16 mouse cellular contexts compared by ENCODE assay signal in the genomic region with DNA sequence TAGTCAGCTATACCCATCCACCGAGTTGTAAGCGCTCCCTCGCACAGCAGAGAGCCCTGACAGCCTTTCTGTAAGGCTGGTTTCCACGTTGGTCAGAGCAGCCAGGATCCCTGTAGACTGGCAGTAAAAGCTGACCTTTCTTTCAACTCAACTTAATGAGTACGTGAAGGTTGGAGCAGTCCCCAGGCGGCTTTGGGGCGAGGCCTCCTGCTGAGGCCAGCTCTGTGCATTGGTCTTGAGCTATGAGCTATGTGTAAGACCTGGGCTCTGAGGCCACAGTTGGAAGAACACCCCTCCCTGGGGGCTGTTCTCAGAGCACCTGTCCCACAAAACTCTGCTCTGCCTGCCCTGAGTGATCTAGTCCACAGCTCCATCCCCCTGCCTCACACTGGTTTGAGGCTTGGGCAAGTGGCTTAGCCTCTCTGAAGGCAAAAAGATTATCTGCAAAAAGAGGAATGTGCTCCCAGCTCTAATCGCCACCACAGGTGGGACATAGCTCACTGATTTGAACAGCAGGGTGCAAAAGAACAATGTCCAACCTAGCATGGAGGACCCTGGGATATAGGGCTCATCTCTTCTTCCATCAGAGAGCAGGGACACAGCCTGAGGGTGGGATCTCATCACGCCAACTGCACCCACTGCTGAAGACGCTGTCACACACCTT.
DNase-seq lines count a peak whose midpoint lies in the region; ATAC-seq lines count a peak whose summit lies in the region.
"Had no signal": no experiment of that assay in that cellular context is flagged by ENCODE, and none has a peak within 500 bp of the region (broad histone marks: within the 10 kb centered on the region; RNA-seq: fewer than 3 reads in every experiment).

No protein-coding gene starts in this region.

- ATAC-seq in heart, embryonic 12.5 days (ENCODE audit: insufficient number of reproducible peaks, low FRiP score): no peak
- peak; percentile 5; the same call in 1 of the 2 replicates for ATAC-seq in kidney, embryonic 15.5 days (replicated peaks; ENCODE audit: low FRiP score)
- ATAC-seq in limb, embryonic 13.5 days (ENCODE audit: low FRiP score, low read depth): peak; percentile 38; the same call in 1 of the 2 replicates
- ATAC-seq: liver, postnatal 0 days had no signal

- no peak for DNase-seq in heart, postnatal 10 days
- peak; percentile 78 for DNase-seq in ZHBTc4 (ENCODE audit: low read depth, low spot score)
- no peak for DNase-seq in cerebellum, postnatal 4 days (ENCODE audit: low spot score in 2 of 2)
- DNase-seq in right cerebral cortex, postnatal 14 days: no peak
- no peak for DNase-seq in thymus, postnatal 25 days
- DNase-seq: cerebellum, adult 18-20 months; gastrocnemius, postnatal 36 days; liver, postnatal 0 days; thymus, postnatal 36 days had no signal

- no peak overlapping the region for H3K4me3 ChIP-seq in heart, embryonic 12.5 days
- no peak overlapping the region for H3K4me3 ChIP-seq in kidney, embryonic 15.5 days (replicated peaks)
- no peak overlapping the region for H3K4me3 ChIP-seq in limb, embryonic 13.5 days
- H3K4me3 ChIP-seq: hindbrain, embryonic 15.5 days; limb, embryonic 15.5 days; midbrain, embryonic 10.5 days; neural tube, embryonic 15.5 days had no signal

- no peaks in the 10 kb centered on the region for H3K9me3 ChIP-seq in heart, embryonic 12.5 days (replicated peaks)
- H3K9me3 ChIP-seq in kidney, embryonic 15.5 days (replicated peaks): no peaks in the 10 kb centered on the region
- no peaks in the 10 kb centered on the region for H3K9me3 ChIP-seq in limb, embryonic 13.5 days
- H3K9me3 ChIP-seq: hindbrain, embryonic 15.5 days; limb, embryonic 15.5 days; midbrain, embryonic 10.5 days; neural tube, embryonic 15.5 days had no signal

- peaks cover 37% of the 10 kb centered on the region for H3K4me1 ChIP-seq in heart, embryonic 12.5 days (replicated peaks)
- peaks cover 55% of the 10 kb centered on the region for H3K4me1 ChIP-seq in kidney, embryonic 15.5 days
- peaks cover 42% of the 10 kb centered on the region for H3K4me1 ChIP-seq in limb, embryonic 13.5 days
- H3K4me1 ChIP-seq: neural tube, embryonic 15.5 days had no signal

- no peak overlapping the region for H3K27ac ChIP-seq in heart, embryonic 12.5 days (ENCODE audit: poor library complexity, severe bottlenecking)
- H3K27ac ChIP-seq in kidney, embryonic 15.5 days: peak overlapping the region; percentile 80
- H3K27ac ChIP-seq in limb, embryonic 13.5 days: no peak overlapping the region; the same call in 1 of the 2 replicates
- H3K27ac ChIP-seq: hindbrain, embryonic 15.5 days; limb, embryonic 15.5 days; midbrain, embryonic 10.5 days; neural tube, embryonic 15.5 days had no signal

- H3K9ac ChIP-seq in heart, embryonic 12.5 days: 0 out of 2 replicates have a peak overlapping the region, but pooled peaks have one; percentile 5
- H3K9ac ChIP-seq in kidney, embryonic 15.5 days: no peak overlapping the region
- no peak overlapping the region; the same call in 1 of the 2 replicates for H3K9ac ChIP-seq in limb, embryonic 13.5 days
- H3K9ac ChIP-seq: hindbrain, embryonic 15.5 days; limb, embryonic 15.5 days; liver, postnatal 0 days; neural tube, embryonic 15.5 days had no signal

- H3K27me3 ChIP-seq in heart, embryonic 12.5 days (replicated peaks): no peaks in the 10 kb centered on the region
- H3K27me3 ChIP-seq in kidney, embryonic 15.5 days: no peaks in the 10 kb centered on the region
- no peaks in the 10 kb centered on the region for H3K27me3 ChIP-seq in limb, embryonic 13.5 days
- H3K27me3 ChIP-seq: hindbrain, embryonic 15.5 days; limb, embryonic 15.5 days; neural tube, embryonic 15.5 days had no signal

- WGBS in heart, embryonic 12.5 days: 52% methylated on average over 10 of the region's 10 CpGs
- 28% methylated on average over 10 of the region's 10 CpGs for WGBS in kidney, embryonic 15.5 days
- WGBS in limb, embryonic 13.5 days: 24% methylated on average over 10 of the region's 10 CpGs

- intact Hi-C loops in heart, postnatal 10 days (cut with DNase I): no loop called here

- H3K36me3 ChIP-seq in heart, embryonic 12.5 days: no peaks in the 10 kb centered on the region
- H3K36me3 ChIP-seq in kidney, embryonic 15.5 days: no peaks in the 10 kb centered on the region
- no peaks in the 10 kb centered on the region for H3K36me3 ChIP-seq in limb, embryonic 13.5 days
- H3K36me3 ChIP-seq: hindbrain, embryonic 15.5 days; limb, embryonic 15.5 days; midbrain, embryonic 10.5 days; neural tube, embryonic 15.5 days had no signal

- H3K4me2 ChIP-seq in heart, embryonic 12.5 days: no peak overlapping the region
- no peak overlapping the region for H3K4me2 ChIP-seq in kidney, embryonic 15.5 days
- no peak overlapping the region for H3K4me2 ChIP-seq in limb, embryonic 13.5 days (replicated peaks)
- H3K4me2 ChIP-seq: hindbrain, embryonic 15.5 days; limb, embryonic 15.5 days; neural tube, embryonic 15.5 days had no signal
